ENCODE assay signal across 13 mouse cellular contexts in genomic region chr4:154028646-154029045, GRCm38 (mm10). TPM values are rescaled to one million over a fixed set of nuclear protein-coding genes. Genes with fewer than 3 reads are reported as not detected.
DNase-seq lines count a peak whose midpoint lies in the region; TF ChIP-seq lines count a peak whose summit lies in the region.
"Had no signal": no experiment of that assay in that cellular context is flagged by ENCODE, and none has a peak within 500 bp of the region (broad histone marks: within the 10 kb centered on the region; RNA-seq: fewer than 3 reads in every experiment).

No protein-coding gene starts in this region.

- peak; percentile 42 for TF ChIP-seq CTCF in gastrocnemius, adult 2 months (IDR thresholded peaks at IDR 0.05)

- no peak overlapping the region for H3K27ac ChIP-seq in gastrocnemius, adult 2 months

- intact Hi-C loops in gastrocnemius, adult 2 months (cut with DNase I), result no loop called here

- no peak for DNase-seq in gastrocnemius, adult 2 months
- DNase-seq in gastrocnemius, postnatal 10 days, result no peak
- DNase-seq in lung, postnatal 36 days, result peak; percentile 48
- no peak for DNase-seq in lung, postnatal 10 days
- DNase-seq in ZHBTc4 (ENCODE audit: low read depth, low spot score), result peak; percentile 65
- peak; percentile 21 for DNase-seq in retina, postnatal 1 day
- no peak for DNase-seq in frontal cortex, adult 2 months (ENCODE audit: extremely low spot score in 1 of 2, low spot score in 1 of 2)
- no peak for DNase-seq in cerebellum, postnatal 4 days (ENCODE audit: low spot score in 2 of 2)
- DNase-seq: layer of hippocampus, postnatal 36 days had no signal

- no peak overlapping the region for H3K4me3 ChIP-seq in gastrocnemius, adult 2 months

RNA-seq across cellular contexts. Expression of gene Smim1, which starts 2.6 kb away (rescaled TPM):
- total RNA-seq in gastrocnemius, adult 2 months (2021), result 1 to 10 TPM; 2.0 to 2.3 TPM
- total RNA-seq in gastrocnemius, postnatal 10 days (2021), result 10 to 100 TPM; 10.2 to 11.1 TPM
- 19.4 and 20.0 TPM in 2 replicates for polyA plus RNA-seq in frontal cortex, adult 2 months (2012; rRNA removed)

RNA-seq across cellular contexts. Expression of gene Ccdc27, which starts 13.8 kb away (rescaled TPM):
- total RNA-seq in gastrocnemius, adult 2 months (2021), result not detected
- not detected for total RNA-seq in gastrocnemius, postnatal 10 days (2021)
- polyA plus RNA-seq in frontal cortex, adult 2 months (2012; rRNA removed), result not detected in 2 replicates
- total RNA-seq: granulocyte monocyte progenitor cell, adult 5-6 weeks; megakaryocyte progenitor cell, adult 5-6 weeks had no signal
- polyA plus RNA-seq: intestine, embryonic 14.5 days; stomach, embryonic 14.5 days had no signal

RNA-seq across cellular contexts. Expression of gene Lrrc47, which starts 17.1 kb away (rescaled TPM):
- 10 to 100 TPM; 24.4 to 29.0 TPM for total RNA-seq in gastrocnemius, adult 2 months (2021)
- total RNA-seq in gastrocnemius, postnatal 10 days (2021), result 10 to 100 TPM; 28.7 to 34.6 TPM
- 49.0 and 51.1 TPM in 2 replicates for polyA plus RNA-seq in frontal cortex, adult 2 months (2012; rRNA removed)

RNA-seq across cellular contexts. Expression of gene Cep104, which starts 53.7 kb away (rescaled TPM):
- total RNA-seq in gastrocnemius, adult 2 months (2021), result 10 to 100 TPM; 28.3 to 30.0 TPM
- total RNA-seq in gastrocnemius, postnatal 10 days (2021), result 10 to 100 TPM; 12.8 to 13.0 TPM
- polyA plus RNA-seq in frontal cortex, adult 2 months (2012; rRNA removed), result 21.0 and 21.2 TPM in 2 replicates

RNA-seq across cellular contexts. Expression of gene Dffb, which starts 53.7 kb away (rescaled TPM):
- 1 to 10 TPM; 1.0 to 2.6 TPM for total RNA-seq in gastrocnemius, adult 2 months (2021)
- total RNA-seq in gastrocnemius, postnatal 10 days (2021), result 1 to 10 TPM; 3.1 to 5.4 TPM
- 22.9 and 25.2 TPM in 2 replicates for polyA plus RNA-seq in frontal cortex, adult 2 months (2012; rRNA removed)

Comparison
In these comparisons a context has a peak if more than half of its experiments do, and no peak if none do; other contexts are left out.
1. DNase-seq: peak in lung, postnatal 36 days (single experiment), ZHBTc4 (single experiment) and retina, postnatal 1 day (single experiment); none in gastrocnemius, adult 2 months (single experiment), gastrocnemius, postnatal 10 days (single experiment), lung, postnatal 10 days (single experiment), frontal cortex, adult 2 months (0 of 2) and cerebellum, postnatal 4 days (0 of 2).